Mouse (Mus musculus) hindbrain, embryonic 16.5 days (tissue): ENCODE results near the gene Agbl4. TPM values are rescaled to one million over a fixed set of nuclear protein-coding genes. Genes with fewer than 3 reads are reported as not detected.

Experiments used
- ATAC-seq: fragments of 200-750 bp; cut with Nextera tagmentation; 2 replicates; pipeline ENCODE4 v1.8.0; 2017; ENCODE audit warnings: moderate TSS enrichment, moderate library complexity
- H3K27ac ChIP-seq: fragments of 300-500 bp; sonication (generic); 2 replicates; pipeline ENCODE4 v1.5.1; 2014; ENCODE audit warnings: low read depth, mild to moderate bottlenecking, control low read depth, low read length, moderate library complexity
- H3K27me3 ChIP-seq: fragments of 300-500 bp; sonication (generic); replicated peaks from 2 replicates; pipeline ENCODE4 v1.6.1; 2014; ENCODE audit warnings: low read length; ENCODE audit not compliant: control insufficient read depth, insufficient read depth
- H3K36me3 ChIP-seq: fragments of 300-500 bp; sonication (generic); 2 replicates; pipeline ENCODE4 v1.6.1; 2014; ENCODE audit warnings: mild to moderate bottlenecking, low read length, moderate library complexity, mixed read lengths; ENCODE audit not compliant: control insufficient read depth, insufficient read depth
- H3K4me1 ChIP-seq: fragments of 300-500 bp; sonication (generic); 2 replicates; pipeline ENCODE4 v1.6.1; 2014; ENCODE audit warnings: low read depth, low read length; ENCODE audit not compliant: control insufficient read depth, insufficient read depth
- H3K4me2 ChIP-seq: fragments of 300-500 bp; sonication (generic); 2 replicates; pipeline ENCODE4 v1.6.1; 2014; ENCODE audit warnings: mild to moderate bottlenecking, low read length, control low read depth, moderate library complexity
- H3K4me3 ChIP-seq: fragments of 300-500 bp; sonication (generic); 2 replicates; pipeline ENCODE4 v1.5.1; 2014; ENCODE audit warnings: mild to moderate bottlenecking, low read length, control low read depth, moderate library complexity
- H3K9ac ChIP-seq: fragments of 300-500 bp; sonication (generic); 2 replicates; pipeline ENCODE4 v1.6.1; 2014; ENCODE audit warnings: low read depth, mild to moderate bottlenecking, control low read depth, low read length, moderate library complexity
- H3K9me3 ChIP-seq: fragments of 300-500 bp; sonication (generic); 2 replicates; pipeline ENCODE4 v1.6.1; 2014; ENCODE audit warnings: mild to moderate bottlenecking, low read length, moderate library complexity; ENCODE audit not compliant: control insufficient read depth
- WGBS: fragments of 180-500 bp; shearing (Covaris S2); extraction: QIAGEN DNeasy Blood & Tissue Kit; methylation state at CpG from one replicate; pipeline ENCODE4 v1.1.7; 2014; 5-methylcytosine and 5-hydroxymethylcytosine counted together
- polyA plus RNA-seq: library from polyadenylated mRNA; unstranded; fragments of >200 nt; fragmentation: Nextera tagmentation; extraction: Ambion mirVana; gene quantifications from 2 replicates; pipeline ENCODE4 v1.2.1, GENCODE M21; 2015

Gene Agbl4
- polyA plus RNA-seq, 1 experiment from 2014 or later, result 4.8 TPM

GRCm38 (mm10) chr4:111666713-111667112 is 1269.3 kb downstream of the Agbl4 start:
- Histone ChIP-seq H3K4me2 (no peak overlapping the region), H3K4me3 (no peak overlapping the region), H3K27ac (no peak overlapping the region), H3K4me1 (peaks cover 17% of the 10 kb centered on the region), H3K36me3 (no peaks in the 10 kb centered on the region), H3K9ac (no peak overlapping the region), H3K9me3 (no peaks in the 10 kb centered on the region), H3K27me3 (no peaks in the 10 kb centered on the region)
- no peak for ATAC-seq
- WGBS, result 81% methylated on average over 1 of the region's 1 CpGs

DNA sequence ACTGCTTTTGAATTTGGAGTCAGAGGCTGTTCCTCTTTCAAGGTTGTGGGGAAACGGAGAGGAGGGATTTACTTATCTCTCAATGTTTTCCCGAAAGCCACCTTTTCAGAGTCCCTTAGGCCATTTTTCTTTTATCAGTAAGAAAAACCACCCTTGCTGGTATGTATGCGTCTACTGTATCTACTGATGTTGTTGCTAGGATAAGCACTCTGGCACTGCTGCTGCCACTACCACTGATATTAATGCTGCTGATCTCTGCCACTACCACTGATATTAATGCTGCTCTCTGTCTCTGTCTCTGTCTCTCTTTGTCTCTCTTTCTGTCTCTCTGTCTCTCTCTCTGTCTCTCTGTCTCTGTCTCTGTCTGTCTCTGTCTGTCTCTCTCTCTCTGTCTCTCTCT is 1271.9 kb downstream of the Agbl4 start:
- no peak overlapping the region for H3K27ac ChIP-seq
- WGBS, result 82% methylated on average over 3 of the region's 3 CpGs
- H3K4me1 ChIP-seq, result peaks cover 6% of the 10 kb centered on the region
- no peaks in the 10 kb centered on the region for H3K9me3 ChIP-seq
- H3K27me3 ChIP-seq, result no peaks in the 10 kb centered on the region
- no peak for ATAC-seq
- H3K4me3 ChIP-seq, result no peak overlapping the region
- no peaks in the 10 kb centered on the region for H3K36me3 ChIP-seq
- H3K9ac ChIP-seq, result no peak overlapping the region
- no peak overlapping the region for H3K4me2 ChIP-seq

- 17% methylated on average over 12 of the region's 12 CpGs for WGBS
- H3K36me3 ChIP-seq, result no peaks in the 10 kb centered on the region
- H3K4me1 ChIP-seq, result peaks cover 5% of the 10 kb centered on the region; the same call in 1 of the 2 replicates
- no peak overlapping the region for H3K4me2 ChIP-seq
- H3K9me3 ChIP-seq, result no peaks in the 10 kb centered on the region
- peak; percentile 56 for ATAC-seq
- H3K27ac ChIP-seq, result 0 out of 2 replicates have a peak overlapping the region, but pooled peaks have one; percentile 23
- H3K4me3 ChIP-seq, result no peak overlapping the region
- peak overlapping the region; percentile 0; the same call in 1 of the 2 replicates for H3K9ac ChIP-seq
- H3K27me3 ChIP-seq, result no peaks in the 10 kb centered on the region
Measured at GRCm38 (mm10) chr4:111670566-111671421, 1273.3 kb downstream of the Agbl4 start.

DNA sequence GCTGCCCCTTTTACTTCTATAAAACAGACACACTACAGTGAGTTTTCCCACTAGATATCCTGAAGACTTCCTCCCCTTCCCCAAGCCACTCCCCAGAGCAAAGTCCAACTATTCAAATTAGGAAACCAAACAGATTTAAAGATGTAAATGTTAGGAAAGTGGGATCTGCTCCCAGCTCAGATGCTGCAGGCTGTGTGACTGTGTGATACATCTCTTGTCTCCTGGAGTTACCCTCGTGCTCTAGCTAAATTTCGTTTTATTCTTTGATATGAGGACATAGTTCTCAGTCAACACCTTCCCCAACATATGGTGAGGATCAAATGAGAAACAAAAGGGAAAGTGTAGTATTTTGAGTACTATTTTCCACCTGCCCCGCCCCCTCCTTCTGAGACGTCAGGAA is 1274.0 kb downstream of the Agbl4 start:
- Histone ChIP-seq H3K4me2 (no peak overlapping the region), H3K27ac (no peak overlapping the region), H3K4me1 (peaks cover 5% of the 10 kb centered on the region; the same call in 1 of the 2 replicates), H3K9me3 (no peaks in the 10 kb centered on the region), H3K4me3 (no peak overlapping the region), H3K36me3 (no peaks in the 10 kb centered on the region), H3K27me3 (no peaks in the 10 kb centered on the region), H3K9ac (peak overlapping the region; percentile 0; the same call in 1 of the 2 replicates)
- WGBS, result 60% methylated on average over 4 of the region's 4 CpGs
- ATAC-seq, result no peak

DNA sequence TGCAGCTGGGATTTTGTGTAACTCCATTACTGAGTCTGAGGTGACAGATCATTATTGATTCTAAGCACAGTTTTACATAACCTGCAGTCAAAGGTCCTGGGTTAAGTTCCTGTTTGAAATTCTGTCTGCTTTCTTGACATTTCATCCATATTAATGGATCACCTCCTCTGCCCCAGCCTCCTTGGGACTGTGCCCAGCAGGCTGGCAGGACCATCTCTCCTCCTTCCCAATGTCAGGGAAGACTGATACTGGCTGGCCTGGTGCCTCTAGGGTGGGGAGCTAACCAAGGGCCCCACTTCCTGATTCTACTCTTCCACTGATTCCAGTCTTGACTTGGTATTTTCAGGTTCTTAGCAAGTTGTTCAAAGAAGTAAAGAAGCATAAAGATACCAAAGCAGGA is 1276.4 kb downstream of the Agbl4 start:
- ATAC-seq, result peak; percentile 55; the same call in 1 of the 2 replicates
- Histone ChIP-seq H3K9ac (no peak overlapping the region), H3K4me2 (no peak overlapping the region), H3K36me3 (no peaks in the 10 kb centered on the region), H3K9me3 (no peaks in the 10 kb centered on the region), H3K27me3 (no peaks in the 10 kb centered on the region), H3K4me1 (peaks cover 5% of the 10 kb centered on the region; the same call in 1 of the 2 replicates), H3K4me3 (no peak overlapping the region), H3K27ac (no peak overlapping the region)

DNA sequence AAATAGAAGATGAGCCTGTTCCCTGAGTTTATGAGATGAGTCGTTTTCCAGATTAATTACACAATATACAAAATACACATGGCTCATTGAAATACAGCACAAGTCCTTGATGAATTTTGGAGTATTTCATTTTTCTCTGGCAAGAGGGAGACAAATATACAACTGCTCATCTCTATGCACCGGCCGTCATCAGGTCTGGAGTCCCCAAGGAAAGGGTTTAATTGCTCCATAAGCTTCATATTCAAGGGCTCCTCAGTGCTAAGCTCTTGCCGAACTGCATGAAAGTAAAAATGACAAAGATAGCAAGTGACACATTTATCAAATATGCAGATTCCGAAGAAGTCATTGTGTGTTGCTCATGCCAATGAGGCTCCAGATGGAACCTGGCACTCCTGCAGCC is 1284.5 kb downstream of the Agbl4 start:
- no peak overlapping the region for H3K27ac ChIP-seq
- ATAC-seq, result peak; percentile 62
- H3K27me3 ChIP-seq, result no peaks in the 10 kb centered on the region
- no peaks in the 10 kb centered on the region for H3K9me3 ChIP-seq
- H3K4me3 ChIP-seq, result no peak overlapping the region
- no peak overlapping the region for H3K9ac ChIP-seq
- H3K4me2 ChIP-seq, result no peak overlapping the region
- WGBS, result 50% methylated on average over 5 of the region's 5 CpGs
- no peaks in the 10 kb centered on the region for H3K36me3 ChIP-seq
- H3K4me1 ChIP-seq, result peaks cover 3% of the 10 kb centered on the region

DNA sequence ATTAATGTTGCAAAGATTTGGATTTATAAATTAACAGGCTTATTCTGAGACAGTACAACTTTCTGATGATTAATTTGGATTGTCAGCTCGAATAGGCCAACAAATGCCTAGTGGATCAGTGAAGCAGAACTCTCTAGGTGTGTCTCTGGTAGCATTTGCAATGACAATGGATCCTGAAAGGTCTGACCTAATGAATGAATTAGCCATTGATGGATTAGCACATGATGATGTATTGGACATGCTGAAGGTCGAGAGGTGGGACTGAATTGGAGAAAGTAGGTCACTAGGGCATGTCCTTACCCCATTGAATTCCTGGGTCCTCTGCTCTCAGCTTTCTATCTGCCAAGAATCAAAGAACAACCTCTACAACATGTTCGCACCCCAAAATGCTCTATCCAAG is 1285.3 kb downstream of the Agbl4 start:
- no peak overlapping the region for H3K4me2 ChIP-seq
- WGBS, result 72% methylated on average over 3 of the region's 3 CpGs
- H3K9ac ChIP-seq, result no peak overlapping the region
- no peak overlapping the region for H3K4me3 ChIP-seq
- peaks cover 3% of the 10 kb centered on the region for H3K4me1 ChIP-seq
- no peaks in the 10 kb centered on the region for H3K36me3 ChIP-seq
- H3K9me3 ChIP-seq, result no peaks in the 10 kb centered on the region
- no peak for ATAC-seq
- H3K27me3 ChIP-seq, result no peaks in the 10 kb centered on the region
- no peak overlapping the region for H3K27ac ChIP-seq

GRCm38 (mm10) chr4:111683843-111684242 is 1286.4 kb downstream of the Agbl4 start:
- Histone ChIP-seq H3K9ac (no peak overlapping the region), H3K4me3 (no peak overlapping the region), H3K9me3 (no peaks in the 10 kb centered on the region), H3K27me3 (no peaks in the 10 kb centered on the region), H3K36me3 (no peaks in the 10 kb centered on the region), H3K4me2 (no peak overlapping the region), H3K27ac (no peak overlapping the region), H3K4me1 (peaks cover 3% of the 10 kb centered on the region)
- ATAC-seq, result no peak
- 62% methylated on average over 5 of the region's 5 CpGs for WGBS

DNA sequence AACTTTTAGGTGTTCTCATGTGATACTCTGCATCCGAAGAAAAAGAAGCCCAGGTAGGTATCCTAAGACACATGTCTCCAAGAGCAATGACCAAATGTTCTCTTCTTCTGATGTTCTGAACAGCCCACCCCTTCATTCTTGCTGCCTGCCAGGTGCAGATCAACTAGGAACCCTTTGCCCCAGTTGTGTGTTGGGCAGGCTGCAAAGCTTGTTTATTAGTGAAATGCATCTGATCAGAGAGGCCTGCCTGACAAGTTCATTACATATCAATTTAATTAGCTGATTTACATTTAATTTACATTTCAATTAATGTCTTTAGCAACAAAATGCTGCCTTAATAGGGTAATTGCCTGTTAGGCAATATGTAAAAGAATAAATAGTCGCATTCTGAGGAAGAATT is 1288.5 kb downstream of the Agbl4 start:
- Histone ChIP-seq H3K9ac (no peak overlapping the region), H3K9me3 (no peaks in the 10 kb centered on the region), H3K4me2 (no peak overlapping the region), H3K27me3 (no peaks in the 10 kb centered on the region), H3K36me3 (no peaks in the 10 kb centered on the region), H3K4me1 (peaks cover 3% of the 10 kb centered on the region), H3K4me3 (no peak overlapping the region), H3K27ac (no peak overlapping the region)
- WGBS, result 66% methylated on average over 2 of the region's 2 CpGs
- ATAC-seq, result no peak
